Mouse (Mus musculus) limb, embryonic 11.5 days (tissue): ENCODE measurements at regions not wholly inside any gene's neighbourhood (a gene's known extent, or its start where the extent isn't known, plus 50 kb on each side); places are given as distances from the start of the nearest gene placed in this dataset.

Experiments
- ATAC-seq: fragments of 200-750 bp; cut with Nextera tagmentation; 2 replicates; pipeline ENCODE4 v1.8.0; 2017; ENCODE audit warnings: low read depth; ENCODE audit not compliant: insufficient number of reproducible peaks, low FRiP score, low TSS enrichment
- DNase-seq: peaks from one replicate; pipeline ENCODE4 v3.0.0-alpha.2; 2015; ENCODE audit warnings: low spot score
- H3K27ac ChIP-seq: fragments of 300-500 bp; sonication (generic); replicated peaks from 2 replicates; pipeline ENCODE4 v1.5.1; 2014; ENCODE audit warnings: low read depth, mild to moderate bottlenecking, low read length
- H3K27me3 ChIP-seq: fragments of 300-500 bp; sonication (generic); 2 replicates; pipeline ENCODE4 v1.6.1; 2014; ENCODE audit warnings: mild to moderate bottlenecking, low read length, mixed read lengths; ENCODE audit not compliant: control insufficient read depth, insufficient read depth
- H3K36me3 ChIP-seq: fragments of 300-500 bp; sonication (generic); 2 replicates; pipeline ENCODE4 v1.6.1; 2014; ENCODE audit warnings: mild to moderate bottlenecking, low read length, moderate library complexity, mixed read lengths; ENCODE audit not compliant: control insufficient read depth, insufficient read depth
- H3K4me1 ChIP-seq: fragments of 300-500 bp; sonication (generic); 2 replicates; pipeline ENCODE4 v1.6.1; 2014; ENCODE audit warnings: low read length, mixed read lengths; ENCODE audit not compliant: control insufficient read depth, insufficient read depth
- H3K4me2 ChIP-seq: fragments of 300-500 bp; sonication (generic); 2 replicates; pipeline ENCODE4 v1.6.1; 2014; ENCODE audit warnings: low read depth, mild to moderate bottlenecking, moderate library complexity; ENCODE audit not compliant: severe bottlenecking
- H3K4me3 ChIP-seq: fragments of 300-500 bp; sonication (generic); 2 replicates; pipeline ENCODE4 v1.5.1; 2014; ENCODE audit warnings: low read depth, low read length
- H3K9ac ChIP-seq: fragments of 300-500 bp; sonication (generic); 2 replicates; pipeline ENCODE4 v1.6.1; 2014; ENCODE audit warnings: mild to moderate bottlenecking, low read length
- H3K9me3 ChIP-seq: fragments of 300-500 bp; sonication (generic); 2 replicates; pipeline ENCODE4 v1.6.1; 2016; ENCODE audit warnings: low read length; ENCODE audit not compliant: control insufficient read depth
- WGBS: fragments of 180-500 bp; shearing (Covaris S2); extraction: QIAGEN DNeasy Blood & Tissue Kit; methylation state at CpG from one replicate; pipeline ENCODE4 v1.1.7; 2014; 5-methylcytosine and 5-hydroxymethylcytosine counted together

DNA sequence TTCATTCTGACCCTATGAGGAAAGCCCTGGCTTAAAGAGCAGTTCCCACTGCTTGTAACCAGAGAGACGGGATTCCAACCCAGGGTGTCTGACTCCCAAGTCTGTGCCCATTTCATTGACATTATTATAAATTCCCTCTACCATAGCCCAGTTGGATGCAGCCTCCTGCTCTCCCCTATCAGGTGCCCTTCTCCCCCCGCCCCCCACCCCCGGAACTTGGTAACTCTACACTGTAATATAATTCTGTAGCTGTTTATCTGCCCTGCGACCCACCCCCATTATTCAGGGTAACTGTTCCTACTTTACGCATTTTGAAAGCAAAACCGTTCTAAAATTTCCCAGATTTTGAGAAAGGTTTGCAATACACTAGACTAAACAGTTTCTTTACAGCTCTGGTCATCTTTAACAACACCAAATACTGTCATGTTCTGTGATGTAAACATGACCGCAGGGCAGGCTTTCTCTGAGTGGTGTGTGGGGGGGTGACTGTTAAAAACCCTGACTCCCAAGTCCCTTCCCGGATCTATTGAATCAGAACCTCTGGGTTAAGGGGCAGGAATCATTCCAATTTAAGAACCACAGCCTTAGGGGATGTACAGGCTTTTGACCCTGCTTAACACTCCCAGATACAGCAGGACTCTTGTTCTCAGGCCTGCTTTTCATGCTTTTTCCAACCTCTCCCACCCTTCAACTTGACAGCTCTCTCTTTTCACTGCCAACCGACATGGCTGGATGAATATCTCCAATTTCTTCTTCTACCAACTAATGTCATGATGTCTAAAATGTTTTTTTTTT is 283.8 kb downstream of the Dhx15 start:
- Histone ChIP-seq H3K9ac (no peak overlapping the region), H3K9me3 (no peaks in the 10 kb centered on the region), H3K27ac (no peak overlapping the region), H3K27me3 (no peaks in the 10 kb centered on the region), H3K36me3 (no peaks in the 10 kb centered on the region), H3K4me2 (no peak overlapping the region), H3K4me1 (no peaks in the 10 kb centered on the region), H3K4me3 (no peak overlapping the region)
- WGBS = 72% methylated on average over 9 of the region's 9 CpGs
- ATAC-seq (no peak), DNase-seq (no peak)

DNA sequence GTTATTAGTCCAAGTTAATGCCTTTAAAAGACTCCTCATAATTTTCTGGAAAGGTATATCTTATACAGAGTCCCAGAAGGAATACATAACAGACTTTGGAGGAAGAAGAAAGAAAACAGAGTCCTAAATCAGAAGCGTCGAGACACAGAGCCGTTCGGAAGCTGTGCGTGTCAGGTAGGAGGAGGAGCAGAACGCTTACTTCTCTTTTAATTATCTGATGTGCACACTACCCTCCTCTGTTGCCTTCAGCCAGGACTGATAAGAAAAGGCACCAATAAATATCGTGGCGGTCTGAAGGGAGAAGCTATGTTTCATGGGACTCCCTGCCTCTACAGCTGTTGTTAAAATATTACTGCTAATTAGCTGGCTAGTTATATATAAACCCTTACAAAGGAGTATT is 296.2 kb downstream of the Dhx15 start:
- Histone ChIP-seq H3K9me3 (no peaks in the 10 kb centered on the region), H3K27me3 (no peaks in the 10 kb centered on the region), H3K4me1 (no peaks in the 10 kb centered on the region), H3K4me3 (no peak overlapping the region), H3K27ac (no peak overlapping the region), H3K36me3 (no peaks in the 10 kb centered on the region), H3K4me2 (no peak overlapping the region), H3K9ac (no peak overlapping the region)
- DNase-seq (no peak), ATAC-seq (no peak)
- WGBS = 71% methylated on average over 8 of the region's 8 CpGs

DNA sequence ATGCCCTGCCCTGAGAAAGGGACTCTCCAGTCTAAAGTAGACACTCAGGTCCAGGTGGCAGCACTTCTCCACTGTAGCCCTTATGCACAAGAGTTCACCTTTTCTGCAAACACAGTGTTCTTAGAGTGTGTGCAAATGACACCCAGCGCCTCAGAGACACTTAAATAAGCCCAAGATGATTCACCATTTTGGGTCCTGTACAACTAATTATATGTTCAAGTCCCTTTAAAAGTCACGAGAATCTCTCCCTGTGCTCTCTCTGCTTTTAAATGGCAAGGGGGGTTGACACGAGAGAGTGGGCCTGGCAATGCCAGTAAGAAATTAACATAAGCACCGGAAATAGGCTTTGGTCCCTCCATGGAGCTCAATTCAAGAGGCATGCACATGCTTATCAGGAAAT is 299.0 kb downstream of the Dhx15 start:
- Histone ChIP-seq H3K27me3 (no peaks in the 10 kb centered on the region), H3K9me3 (no peaks in the 10 kb centered on the region), H3K4me2 (no peak overlapping the region), H3K4me3 (no peak overlapping the region), H3K9ac (no peak overlapping the region), H3K27ac (no peak overlapping the region), H3K4me1 (no peaks in the 10 kb centered on the region), H3K36me3 (no peaks in the 10 kb centered on the region)
- no peak for ATAC-seq
- WGBS = 83% methylated on average over 4 of the region's 4 CpGs
- no peak for DNase-seq

DNA sequence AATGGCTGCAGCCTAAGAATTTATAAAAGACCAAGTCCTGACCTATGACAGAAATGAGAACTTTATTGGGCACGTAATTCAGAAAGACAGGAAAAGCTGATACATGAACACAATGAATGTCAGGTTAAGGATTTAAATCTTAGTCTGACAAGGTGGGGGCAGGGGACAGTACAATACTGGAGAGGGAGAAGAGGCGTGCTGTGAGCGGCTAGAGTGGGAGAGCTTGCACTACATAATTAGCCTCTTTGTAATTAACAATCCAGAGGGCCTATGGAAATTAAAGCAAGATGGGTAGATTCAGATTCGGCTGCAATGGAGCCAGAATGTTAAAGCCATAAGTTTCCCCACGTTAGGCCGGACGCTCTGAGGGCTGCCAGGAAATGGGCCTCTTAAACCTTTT is 301.9 kb downstream of the Dhx15 start:
- H3K4me1 ChIP-seq = no peaks in the 10 kb centered on the region
- H3K9me3 ChIP-seq = no peaks in the 10 kb centered on the region
- no peaks in the 10 kb centered on the region for H3K36me3 ChIP-seq
- no peak overlapping the region for H3K4me2 ChIP-seq
- no peak overlapping the region for H3K9ac ChIP-seq
- no peak overlapping the region for H3K4me3 ChIP-seq
- ATAC-seq (no peak), DNase-seq (no peak)
- WGBS = 15% methylated on average over 7 of the region's 7 CpGs
- H3K27ac ChIP-seq = no peak overlapping the region
- no peaks in the 10 kb centered on the region for H3K27me3 ChIP-seq

DNA sequence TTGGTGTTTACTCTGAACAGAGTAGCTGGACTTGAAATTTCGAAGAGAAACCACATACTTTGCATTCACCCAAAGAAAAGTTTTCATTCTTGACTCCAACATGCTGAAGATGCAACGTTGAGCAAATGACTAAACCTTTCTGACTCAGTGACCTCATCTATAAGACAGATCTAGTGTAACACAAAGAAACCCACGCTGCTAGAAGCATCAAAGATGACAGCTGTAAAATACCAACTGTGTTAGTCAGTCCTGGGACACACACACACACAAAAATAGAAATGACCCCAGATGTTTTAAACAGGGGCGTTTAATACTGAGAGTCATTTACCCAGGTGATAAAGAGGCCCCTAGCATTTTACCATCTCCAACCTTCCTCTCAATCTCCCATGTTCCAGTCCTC is 307.7 kb downstream of the Dhx15 start:
- Histone ChIP-seq H3K9me3 (no peaks in the 10 kb centered on the region), H3K9ac (no peak overlapping the region), H3K27me3 (no peaks in the 10 kb centered on the region), H3K27ac (no peak overlapping the region), H3K36me3 (no peaks in the 10 kb centered on the region), H3K4me1 (no peaks in the 10 kb centered on the region), H3K4me3 (no peak overlapping the region), H3K4me2 (no peak overlapping the region)
- WGBS = 71% methylated on average over 4 of the region's 4 CpGs
- no peak for DNase-seq
- ATAC-seq = no peak

DNA sequence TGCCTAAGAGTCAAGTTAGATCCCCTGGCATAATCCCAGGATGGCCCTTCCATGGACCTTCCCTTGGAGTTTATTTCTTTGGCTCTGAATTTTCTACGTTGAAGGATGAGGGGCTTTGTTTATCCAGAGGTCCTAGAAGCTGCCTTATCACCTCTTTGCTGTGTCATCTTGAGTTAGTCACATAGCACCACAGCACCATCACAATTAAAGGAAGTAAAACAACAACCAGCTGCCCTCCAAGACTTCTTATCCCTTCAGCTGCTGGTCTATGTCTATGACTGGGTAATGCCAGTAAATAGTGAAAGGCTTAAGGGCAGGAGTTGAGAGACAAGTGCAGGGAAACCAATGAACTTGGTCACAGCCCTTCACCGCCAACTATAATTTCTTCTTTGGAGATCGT is 308.1 kb downstream of the Dhx15 start:
- Histone ChIP-seq H3K36me3 (no peaks in the 10 kb centered on the region), H3K27me3 (no peaks in the 10 kb centered on the region), H3K4me1 (no peaks in the 10 kb centered on the region), H3K4me3 (no peak overlapping the region), H3K4me2 (no peak overlapping the region), H3K27ac (no peak overlapping the region), H3K9me3 (no peaks in the 10 kb centered on the region), H3K9ac (no peak overlapping the region)
- WGBS = 86% methylated on average over 3 of the region's 3 CpGs
- no peak for DNase-seq
- ATAC-seq = no peak

DNA sequence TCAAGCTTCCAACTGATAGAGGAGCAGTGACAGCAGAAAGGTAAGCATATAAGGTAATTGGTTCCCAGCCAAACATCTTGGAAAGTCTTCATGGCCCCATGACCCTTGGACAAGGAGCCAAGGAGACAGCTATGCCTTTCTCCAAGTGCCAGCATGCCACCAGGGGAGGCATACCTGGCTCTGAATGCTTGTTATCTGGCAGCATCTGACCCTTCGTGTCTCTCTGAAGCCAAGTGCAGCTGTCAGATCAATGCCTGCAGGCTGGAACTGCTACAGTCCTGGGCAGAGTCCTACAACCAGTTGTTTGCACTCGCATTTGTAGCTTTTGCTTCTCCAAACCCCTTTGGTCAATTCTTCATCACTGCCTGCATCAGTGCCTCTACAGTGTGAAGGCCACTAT is 309.3 kb upstream of the Ppargc1a start:
- H3K4me3 ChIP-seq = no peak overlapping the region
- 89% methylated on average over 2 of the region's 2 CpGs for WGBS
- no peaks in the 10 kb centered on the region for H3K4me1 ChIP-seq
- no peaks in the 10 kb centered on the region for H3K36me3 ChIP-seq
- DNase-seq = no peak
- H3K4me2 ChIP-seq = no peak overlapping the region
- ATAC-seq = no peak
- H3K27ac ChIP-seq = no peak overlapping the region
- H3K27me3 ChIP-seq = no peaks in the 10 kb centered on the region
- no peak overlapping the region for H3K9ac ChIP-seq
- no peaks in the 10 kb centered on the region for H3K9me3 ChIP-seq

DNA sequence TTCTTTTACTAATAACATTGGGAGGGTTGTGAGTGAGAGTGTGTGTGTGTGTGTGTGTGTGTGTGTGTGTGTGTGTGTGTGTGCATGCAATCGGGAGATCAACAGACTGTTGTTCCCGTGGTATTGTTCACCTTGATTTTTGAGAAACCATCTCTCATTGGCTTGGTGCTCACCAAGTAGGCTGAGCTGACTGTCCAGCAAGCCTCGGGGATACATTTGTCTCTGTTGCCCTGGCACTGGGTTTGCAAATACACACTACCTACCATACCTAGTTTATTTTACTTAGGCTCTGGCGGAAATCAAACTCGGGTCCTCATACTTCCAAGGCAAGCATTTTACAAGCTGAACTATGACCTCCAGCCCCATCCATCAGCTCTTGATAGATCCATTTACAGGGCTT is 306.0 kb upstream of the Ppargc1a start:
- no peaks in the 10 kb centered on the region for H3K27me3 ChIP-seq
- H3K4me1 ChIP-seq = no peaks in the 10 kb centered on the region
- 81% methylated on average over 5 of the region's 5 CpGs for WGBS
- no peak overlapping the region for H3K4me2 ChIP-seq
- DNase-seq (no peak), ATAC-seq (no peak)
- H3K9ac ChIP-seq = no peak overlapping the region
- H3K9me3 ChIP-seq = no peaks in the 10 kb centered on the region
- H3K27ac ChIP-seq = no peak overlapping the region
- no peak overlapping the region for H3K4me3 ChIP-seq
- H3K36me3 ChIP-seq = no peaks in the 10 kb centered on the region

DNA sequence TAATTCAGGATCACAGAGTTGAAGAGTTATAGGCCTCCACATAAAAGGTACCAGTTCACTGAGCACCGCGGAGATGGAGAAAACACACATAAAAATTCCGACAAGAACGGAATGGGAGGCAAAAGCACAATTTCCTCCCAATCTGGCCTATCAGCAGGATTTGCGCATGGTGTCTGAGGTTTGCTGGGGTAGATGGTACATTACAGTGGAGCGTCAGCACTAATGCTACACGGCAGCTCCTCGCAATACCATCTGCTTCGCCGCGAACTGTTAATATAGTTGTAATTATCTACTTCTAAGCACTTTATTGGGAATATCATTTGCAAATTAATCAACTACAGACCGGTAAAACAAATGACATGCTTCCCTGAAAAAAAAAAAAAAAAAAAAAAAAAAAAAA is 304.2 kb upstream of the Ppargc1a start:
- no peak overlapping the region for H3K4me2 ChIP-seq
- 92% methylated on average over 12 of the region's 12 CpGs for WGBS
- no peak overlapping the region for H3K9ac ChIP-seq
- H3K36me3 ChIP-seq = no peaks in the 10 kb centered on the region
- H3K9me3 ChIP-seq = no peaks in the 10 kb centered on the region
- no peaks in the 10 kb centered on the region for H3K27me3 ChIP-seq
- ATAC-seq (no peak), DNase-seq (no peak)
- no peak overlapping the region for H3K27ac ChIP-seq
- no peak overlapping the region for H3K4me3 ChIP-seq
- no peaks in the 10 kb centered on the region for H3K4me1 ChIP-seq
